In the genomic region with DNA sequence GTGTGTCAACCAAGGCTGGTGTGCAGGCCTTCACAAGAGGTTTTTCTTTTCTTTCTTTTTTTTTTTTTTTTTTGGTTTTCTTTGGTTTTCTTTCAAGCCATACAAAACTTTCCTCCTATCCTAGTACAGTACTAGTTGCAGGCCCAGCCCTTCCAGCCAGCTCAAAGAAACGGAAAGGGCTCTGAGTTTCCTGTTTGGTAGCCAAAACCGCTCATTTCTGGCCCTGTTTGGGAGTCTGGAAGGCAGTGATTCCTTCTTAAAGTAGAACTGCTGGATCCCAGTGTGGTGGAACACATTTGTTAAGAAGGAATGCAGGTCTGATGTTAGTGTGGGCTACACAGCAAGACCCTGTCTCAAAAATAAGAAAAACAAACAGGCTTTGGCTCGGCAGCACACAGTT, we compare ENCODE assay signal across 9 mouse cellular contexts. TPM values are rescaled to one million over a fixed set of nuclear protein-coding genes. Genes with fewer than 3 reads are reported as not detected.
A peak's percentile ranks its signal among the peaks of the same experiment; 100 is the strongest.
DNase-seq lines count a peak whose midpoint lies in the region; ATAC-seq and TF ChIP-seq lines count a peak whose summit lies in the region.
"Had no signal": no experiment of that assay in that cellular context is flagged by ENCODE, and none has a peak within 500 bp of the region (broad histone marks: within the 10 kb centered on the region; RNA-seq: fewer than 3 reads in every experiment).

No protein-coding gene starts in this region.

- peaks cover 27% of the 10 kb centered on the region for H3K4me1 ChIP-seq in kidney, postnatal 0 days (replicated peaks; ENCODE audit: insufficient read depth, low read length)
- H3K4me1 ChIP-seq in embryonic facial prominence, embryonic 15.5 days: peaks cover 38% of the 10 kb centered on the region
- H3K4me1 ChIP-seq in limb, embryonic 10.5 days: peaks cover 35% of the 10 kb centered on the region

- no peaks in the 10 kb centered on the region for H3K9me3 ChIP-seq in kidney, postnatal 0 days (replicated peaks; ENCODE audit: low read length)
- no peaks in the 10 kb centered on the region for H3K9me3 ChIP-seq in embryonic facial prominence, embryonic 15.5 days (replicated peaks)
- no peaks in the 10 kb centered on the region for H3K9me3 ChIP-seq in limb, embryonic 10.5 days (replicated peaks)

- H3K36me3 ChIP-seq in kidney, postnatal 0 days (ENCODE audit: insufficient read depth, low read length): no peaks in the 10 kb centered on the region; the same call in 1 of the 2 replicates
- no peaks in the 10 kb centered on the region for H3K36me3 ChIP-seq in embryonic facial prominence, embryonic 15.5 days
- H3K36me3 ChIP-seq in limb, embryonic 10.5 days: no peaks in the 10 kb centered on the region

- TF ChIP-seq CTCF in kidney, postnatal 0 days (IDR thresholded peaks at IDR 0.05; ENCODE audit: low read depth): no peak

- H3K27me3 ChIP-seq in kidney, postnatal 0 days (ENCODE audit: insufficient read depth, low read length): no peaks in the 10 kb centered on the region
- no peaks in the 10 kb centered on the region for H3K27me3 ChIP-seq in embryonic facial prominence, embryonic 15.5 days
- no peaks in the 10 kb centered on the region for H3K27me3 ChIP-seq in limb, embryonic 10.5 days (ENCODE audit: low read depth, poor library complexity, severe bottlenecking)

- no peak overlapping the region for H3K9ac ChIP-seq in kidney, postnatal 0 days (ENCODE audit: low read depth, low read length)
- no peak overlapping the region for H3K9ac ChIP-seq in embryonic facial prominence, embryonic 15.5 days

- no peak for DNase-seq in kidney, postnatal 0 days (ENCODE audit: low spot score)
- DNase-seq in kidney, postnatal 10 days: no peak
- peak; percentile 63 to 70 for DNase-seq in heart, adult 9 months (ENCODE audit: low spot score in 2 of 2)
- no peak for DNase-seq in limb, embryonic 10.5 days (ENCODE audit: low spot score)
- no peak for DNase-seq in testis, postnatal 10 days (ENCODE audit: low spot score)
- DNase-seq in layer of hippocampus, postnatal 10 days (ENCODE audit: low spot score in 2 of 2): no peak
- DNase-seq in layer of hippocampus, postnatal 36 days: no peak
- DNase-seq: adrenal gland, adult 8-10 months had no signal

- WGBS in kidney, postnatal 0 days: 61% methylated on average over 3 of the region's 3 CpGs
- WGBS in embryonic facial prominence, embryonic 15.5 days: 53% methylated on average over 3 of the region's 3 CpGs
- 73% methylated on average over 3 of the region's 3 CpGs for WGBS in limb, embryonic 10.5 days

- H3K4me3 ChIP-seq in kidney, postnatal 0 days (replicated peaks; ENCODE audit: low read depth, low read length): no peak overlapping the region
- no peak overlapping the region for H3K4me3 ChIP-seq in embryonic facial prominence, embryonic 15.5 days (replicated peaks)
- H3K4me3 ChIP-seq in limb, embryonic 10.5 days: no peak overlapping the region

- ATAC-seq in kidney, postnatal 0 days (replicated peaks; ENCODE audit: low FRiP score, low read depth): no peak
- ATAC-seq in embryonic facial prominence, embryonic 15.5 days (ENCODE audit: insufficient number of reproducible peaks, low FRiP score, low TSS enrichment, low read depth): peak; percentile 4; the same call in 1 of the 2 replicates

- no peak overlapping the region for H3K4me2 ChIP-seq in kidney, postnatal 0 days (ENCODE audit: low read length)
- H3K4me2 ChIP-seq in embryonic facial prominence, embryonic 15.5 days (replicated peaks): no peak overlapping the region

- H3K27ac ChIP-seq in kidney, postnatal 0 days: 0 out of 2 replicates have a peak overlapping the region, but pooled peaks have one; percentile 36
- H3K27ac ChIP-seq in embryonic facial prominence, embryonic 15.5 days (replicated peaks): peak overlapping the region; percentile 78
- H3K27ac ChIP-seq in limb, embryonic 10.5 days: peak overlapping the region; percentile 21; the same call in 1 of the 2 replicates

RNA-seq across cellular contexts. Expression of gene Ypel2, which starts 43.0 kb away (rescaled TPM):
- 10.6 and 11.1 TPM in 2 replicates for polyA plus RNA-seq in kidney, postnatal 0 days (2015; fragmentation: Nextera tagmentation; extraction: Ambion mirVana)
- 8.0 and 8.8 TPM in 2 replicates for polyA plus RNA-seq in embryonic facial prominence, embryonic 15.5 days (2015; fragmentation: Nextera tagmentation; extraction: Ambion mirVana)
- 3.0 and 5.5 TPM in 2 replicates for polyA plus RNA-seq in limb, embryonic 10.5 days (2016; fragmentation: Nextera tagmentation; extraction: Ambion mirVana)
- total RNA-seq in layer of hippocampus, postnatal 10 days (2021): 1 to 10 TPM; 7.4 to 8.6 TPM
- 10 to 100 TPM; 27.5 to 29.0 TPM for total RNA-seq in layer of hippocampus, postnatal 36 days (2021)

Comparison
In these comparisons a context has a peak if more than half of its experiments do, and no peak if none do; other contexts are left out.
1. DNase-seq: peak in heart, adult 9 months (2 of 2); none in kidney, postnatal 0 days (single experiment), kidney, postnatal 10 days (single experiment), limb, embryonic 10.5 days (single experiment), testis, postnatal 10 days (single experiment), layer of hippocampus, postnatal 10 days (0 of 2) and layer of hippocampus, postnatal 36 days (0 of 2).
2. H3K27ac ChIP-seq: peak in every context shown above with its lines; median percentile 78 in embryonic facial prominence, embryonic 15.5 days; 36 in kidney, postnatal 0 days; 21 in limb, embryonic 10.5 days.